Mouse (Mus musculus) layer of hippocampus, adult 2 months (tissue): ENCODE measurements around the gene Mthfd2. TPM values are rescaled to one million over a fixed set of nuclear protein-coding genes. Genes with fewer than 3 reads are reported as not detected.
A peak's percentile ranks its signal among the peaks of the same experiment; 100 is the strongest.

Source experiments
- DNase-seq, 2 experiments: peaks; one replicate each; pipeline ENCODE4 v3.0.0; 2022; ENCODE audit warnings: low spot score in 2 of 2
- H3K27ac ChIP-seq: fragments of 200-600 bp; 2 replicates; pipeline ENCODE4 v1.8.1; 2022
- H3K4me3 ChIP-seq: fragments of 200-600 bp; 2 replicates; pipeline ENCODE4 v1.8.1; 2022; ENCODE audit warnings: mild to moderate bottlenecking
- CTCF ChIP-seq: fragments of 200-600 bp; conservative IDR thresholded peaks from 2 replicates; pipeline ENCODE4 v1.8.1; 2022; ENCODE audit warnings: antibody characterized with exemption, mild to moderate bottlenecking, moderate library complexity
- long read RNA-seq, 2 experiments: library from polyadenylated mRNA; stranded (forward); transcript quantifications; one replicate each; pipeline ENCODE4 v2.0.0; 2021; ENCODE audit warnings: borderline mapping rate in 2 of 2
- total RNA-seq, 2 experiments: library from RNA; stranded (reverse); gene quantifications; 2 replicates each; pipeline ENCODE4 v1.2.3; 2021

The Mthfd2 gene
- 1 to 10 TPM; 5.8 to 7.1 TPM for total RNA-seq
- long read RNA-seq, experiment 1, partial matches to known transcripts, result 2 of 6 reads
- long read RNA-seq, experiment 1, other reads (novel, unspliced or antisense), result 0 of 6 reads
- long read RNA-seq, experiment 2, transcript Mthfd2-201 (8 exons, 2,085 nt), result major isoform, 6 of 8 reads
- long read RNA-seq, experiment 2, partial matches to known transcripts, result 0 of 8 reads
- long read RNA-seq, experiment 2, other reads (novel, unspliced or antisense), result 2 of 8 reads

GRCm38 (mm10) chr6:83325525-83326393, at the start of gene Mthfd2, which contains the start of gene Mob1a:
Mthfd2 (minus strand) TSS chr6:83325908.
Mob1a (plus strand) TSS chr6:83326016.
- Histone ChIP-seq H3K27ac (peak within 1 kb of the TSS; percentile 95), H3K4me3 (peak within 1 kb of the TSS; percentile 70)
- 0 out of 2 replicates have a peak, but pooled peaks have one; percentile 4 for TF ChIP-seq CTCF
- DNase-seq, result peak; percentile 92 to 94

- TF ChIP-seq CTCF, result no peak
- Histone ChIP-seq H3K4me3 (no peak overlapping the region), H3K27ac (no peak overlapping the region)
- no peak for DNase-seq
These were observed 48.1 kb upstream of the Mthfd2 start for GRCm38 (mm10) chr6:83373704-83374300.

GRCm38 (mm10) chr6:83371350-83371749, 45.6 kb upstream of the Mthfd2 start:
- TF ChIP-seq CTCF, result no peak
- DNase-seq, result no peak
- H3K4me3 ChIP-seq, result no peak overlapping the region
- no peak overlapping the region for H3K27ac ChIP-seq

- no peak for TF ChIP-seq CTCF
- H3K4me3 ChIP-seq, result no peak overlapping the region
- peak overlapping the region; percentile 18; the same call in 1 of the 2 replicates for H3K27ac ChIP-seq
- no peak for DNase-seq
These were observed 44.7 kb upstream of the Mthfd2 start for GRCm38 (mm10) chr6:83370316-83370965.

- TF ChIP-seq CTCF, result no peak
- Histone ChIP-seq H3K4me3 (no peak overlapping the region), H3K27ac (no peak overlapping the region)
- DNase-seq, result no peak
These were observed 37.4 kb upstream of the Mthfd2 start for GRCm38 (mm10) chr6:83363075-83363474.

- TF ChIP-seq CTCF, result no peak
- H3K4me3 ChIP-seq, result no peak overlapping the region
- H3K27ac ChIP-seq, result no peak overlapping the region
- DNase-seq, result no peak
These were observed 36.0 kb upstream of the Mthfd2 start for GRCm38 (mm10) chr6:83361523-83362248.

GRCm38 (mm10) chr6:83357436-83357835, 31.7 kb upstream of the Mthfd2 start:
- no peak for TF ChIP-seq CTCF
- Histone ChIP-seq H3K27ac (no peak overlapping the region), H3K4me3 (no peak overlapping the region)
- no peak for DNase-seq

GRCm38 (mm10) chr6:83356569-83357138, 30.9 kb upstream of the Mthfd2 start:
- peak; percentile 97 for TF ChIP-seq CTCF
- H3K4me3 ChIP-seq, result no peak overlapping the region
- no peak overlapping the region for H3K27ac ChIP-seq
- DNase-seq, result peak; percentile 76 to 95

GRCm38 (mm10) chr6:83354856-83355781, 29.4 kb upstream of the Mthfd2 start:
- no peak for TF ChIP-seq CTCF
- Histone ChIP-seq H3K4me3 (no peak overlapping the region), H3K27ac (no peak overlapping the region)
- DNase-seq, result no peak

- Histone ChIP-seq H3K27ac (peak overlapping the region; percentile 83), H3K4me3 (no peak overlapping the region)
- no peak for DNase-seq
- no peak for TF ChIP-seq CTCF
These were observed 27.1 kb upstream of the Mthfd2 start for GRCm38 (mm10) chr6:83352666-83353410.
